Mouse (Mus musculus) lung, postnatal 0 days (tissue): ENCODE results near the gene Ankrd6.

Experiments used
- CTCF ChIP-seq: IDR thresholded peaks from 2 replicates; pipeline ENCODE4 v1.5.1; 2016; ENCODE audit warnings: antibody characterized with exemption, mild to moderate bottlenecking
- EP300 ChIP-seq: IDR thresholded peaks from 2 replicates; pipeline ENCODE4 v1.6.1; 2016; ENCODE audit warnings: antibody characterized with exemption, mild to moderate bottlenecking, control low read depth

- TF ChIP-seq CTCF = no peak
- TF ChIP-seq EP300 = no peak
These were observed 182.6 kb downstream of the Ankrd6 start for GRCm38 (mm10) chr4:32768046-32768445.
